Mouse (Mus musculus) liver, embryonic 14 days (tissue): ENCODE data around the gene Atp5d. TPM values are rescaled to one million over a fixed set of nuclear protein-coding genes. Genes with fewer than 3 reads are reported as not detected.

Experiments
- polyA plus RNA-seq: library from polyadenylated mRNA; depleted of rRNA; stranded (reverse); fragments of >200 nt; gene quantifications from 2 replicates; pipeline ENCODE4 v1.2.3, GENCODE M21; 2012; rRNA removed

Gene Atp5d
- 174 and 199 TPM in 2 replicates for polyA plus RNA-seq

DNA sequence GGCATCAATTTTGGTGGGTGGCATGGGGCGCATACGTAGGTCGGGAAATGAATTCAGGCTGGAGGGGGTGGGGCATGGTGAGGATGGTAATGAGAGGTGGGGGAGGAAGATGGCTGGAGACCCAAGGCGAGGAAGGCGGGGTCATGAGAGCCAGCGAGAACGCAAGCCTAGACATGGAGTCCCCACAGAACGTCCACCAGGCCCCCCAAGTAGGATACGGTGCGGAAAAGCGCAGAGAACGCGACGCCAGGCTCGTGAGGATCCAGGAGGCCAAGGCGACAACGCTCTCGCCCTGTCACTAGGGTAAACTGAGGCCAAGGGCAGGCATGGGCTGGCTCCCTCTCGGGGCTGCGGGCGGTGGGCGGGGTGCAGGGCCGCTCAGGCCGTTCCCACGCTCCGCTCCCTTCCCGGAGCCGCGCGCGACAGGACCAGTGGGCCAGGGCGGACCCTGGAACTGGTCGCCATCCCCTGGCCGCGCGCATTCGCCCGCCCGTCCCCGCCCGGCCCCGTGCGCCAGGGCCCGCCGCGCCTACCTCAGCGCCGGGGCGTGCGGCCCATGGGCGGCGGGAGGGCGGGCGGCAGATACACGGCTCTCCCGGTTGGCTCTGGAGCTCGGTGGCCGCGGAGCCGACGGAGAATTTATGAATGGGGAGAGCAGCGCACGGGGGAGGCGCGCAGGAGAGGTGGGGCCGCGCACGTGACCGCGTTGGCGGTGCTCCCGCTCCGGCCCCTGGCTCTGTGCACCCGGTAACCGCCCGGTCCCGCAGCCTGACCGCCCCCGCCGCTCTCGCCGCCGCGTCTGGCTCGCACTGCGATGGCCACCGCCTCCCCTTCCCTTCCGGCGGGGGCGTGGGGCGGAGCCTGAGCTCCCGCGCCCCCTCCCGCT is at the start of gene Atp5d:
Gene Atp5d, plus strand, starts transcription at position 80 of the 886 bp plus-strand sequence.

DNA sequence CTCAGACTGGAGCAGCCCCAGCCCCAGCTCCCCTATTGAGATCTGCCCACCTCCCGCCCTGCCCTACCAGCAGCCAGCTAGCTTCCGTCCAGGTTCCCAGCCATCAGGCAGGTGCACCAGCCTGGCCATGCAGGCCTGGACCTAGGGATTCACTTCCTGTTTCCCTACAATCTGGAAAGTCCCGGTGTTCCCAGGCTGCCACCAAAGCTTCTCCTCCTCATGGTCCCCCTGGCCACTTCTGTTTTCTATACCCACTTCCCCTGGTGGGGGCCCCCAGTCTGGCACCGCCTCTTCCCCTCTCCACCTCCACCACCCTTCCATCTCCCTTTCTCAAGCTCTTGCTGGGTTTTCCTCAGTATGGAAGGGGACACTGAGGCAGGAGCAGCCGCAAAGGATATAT is 33.0 kb upstream of the Atp5d start, which contains the start of gene Sbno2:
Gene Sbno2, minus strand, starts transcription at position 112 of the 400 bp plus-strand sequence.

DNA sequence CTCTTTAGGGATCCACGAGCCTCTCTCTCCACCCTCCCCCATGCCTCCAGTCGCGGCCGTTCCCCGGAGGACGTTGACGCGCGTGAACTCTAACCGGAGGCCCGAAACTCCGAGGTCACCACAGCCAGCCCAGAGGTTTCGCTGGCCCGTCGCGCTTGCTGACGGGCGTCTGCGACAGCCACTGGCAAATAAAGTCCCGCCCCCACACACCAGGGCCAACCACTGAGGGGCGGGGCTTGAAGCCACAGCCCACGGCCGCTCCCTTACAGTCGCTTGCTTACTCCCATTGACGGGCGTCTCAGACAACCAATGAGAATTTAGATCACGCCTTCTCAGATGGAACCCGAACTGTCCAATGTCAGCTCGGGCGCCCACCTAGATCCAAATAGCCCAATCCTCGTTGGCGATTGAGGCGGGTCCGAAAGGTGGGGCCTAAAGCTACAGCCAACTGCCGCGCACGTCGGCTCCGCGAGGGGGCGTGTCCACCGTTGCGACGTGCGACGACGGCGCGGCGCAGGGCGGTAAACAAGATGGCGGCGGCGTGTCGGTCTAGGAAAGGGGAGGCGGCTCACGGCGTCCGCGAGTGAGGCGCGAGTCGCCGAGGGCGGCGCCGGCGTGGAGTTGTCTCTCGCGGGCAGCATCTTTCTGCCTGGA is 23.0 kb upstream of the Atp5d start, which contains the start of gene Stk11:
Gene Stk11, plus strand, starts transcription at position 514 of the 654 bp plus-strand sequence.

DNA sequence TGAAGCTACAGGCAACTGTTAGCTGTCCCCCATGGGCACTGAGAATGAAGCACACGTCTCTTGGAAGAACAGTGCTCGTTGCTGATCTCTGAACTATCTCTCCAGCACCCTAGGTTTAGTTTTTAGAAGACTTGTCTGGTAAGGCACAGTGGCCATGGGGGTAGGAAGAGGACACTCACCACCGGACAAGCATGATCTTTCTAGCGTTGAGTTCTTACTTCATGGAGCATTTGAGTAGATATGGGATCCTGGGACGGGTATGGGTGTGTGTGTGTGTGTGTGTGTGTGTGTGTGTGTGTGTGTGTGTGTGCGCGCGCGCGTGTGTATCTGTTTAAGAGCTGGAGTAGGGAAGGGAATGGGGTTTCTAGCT is 2.2 kb downstream of the Atp5d start, which contains the start of gene Cbarp:
Gene Cbarp, minus strand, starts transcription at position 170 of the 370 bp plus-strand sequence.

DNA sequence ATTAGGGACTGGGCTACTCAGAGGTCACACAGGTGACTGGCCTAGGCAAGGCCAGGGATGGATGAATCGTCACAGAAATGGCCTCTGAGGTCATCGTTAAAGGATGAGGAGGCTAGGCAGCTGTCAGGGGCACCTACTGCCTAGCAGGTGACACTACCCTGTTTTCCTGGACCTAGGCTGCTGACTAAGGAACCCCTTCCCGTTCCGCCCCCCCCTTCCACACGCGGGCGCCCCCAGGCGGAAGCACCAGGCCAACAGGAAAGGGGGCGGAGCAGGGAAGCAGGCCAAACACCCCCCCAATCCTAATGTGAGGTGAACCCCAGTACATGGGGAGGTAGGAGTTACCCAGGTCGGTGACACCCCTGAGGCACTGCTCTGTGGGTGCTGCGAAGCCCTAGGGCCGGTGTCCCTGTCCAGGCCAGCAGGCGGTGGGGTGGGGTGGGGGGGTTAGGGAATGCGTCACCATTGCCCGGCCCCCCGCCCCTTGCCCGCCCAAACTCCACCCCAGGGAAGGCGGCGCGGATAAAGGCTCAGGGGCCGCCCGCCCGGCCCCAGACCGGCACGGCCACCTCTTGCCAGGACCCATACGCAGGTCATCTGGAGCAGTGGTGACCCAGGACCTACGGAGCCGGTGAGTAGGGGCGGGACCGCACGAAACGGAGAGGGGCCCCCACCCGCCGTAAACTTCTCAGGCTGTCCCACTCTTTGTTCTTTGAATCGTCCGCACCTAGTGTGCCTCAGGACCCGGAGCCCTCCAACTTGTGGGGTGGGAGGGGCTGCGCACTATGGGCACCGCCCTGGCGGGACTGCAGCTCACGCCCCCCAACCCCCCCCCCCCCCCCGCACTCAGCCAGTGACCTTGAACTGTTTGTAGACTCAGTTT is 9.5 kb downstream of the Atp5d start, which contains the start of gene Midn:
Gene Midn, plus strand, starts transcription at position 554 of the 883 bp plus-strand sequence.

DNA sequence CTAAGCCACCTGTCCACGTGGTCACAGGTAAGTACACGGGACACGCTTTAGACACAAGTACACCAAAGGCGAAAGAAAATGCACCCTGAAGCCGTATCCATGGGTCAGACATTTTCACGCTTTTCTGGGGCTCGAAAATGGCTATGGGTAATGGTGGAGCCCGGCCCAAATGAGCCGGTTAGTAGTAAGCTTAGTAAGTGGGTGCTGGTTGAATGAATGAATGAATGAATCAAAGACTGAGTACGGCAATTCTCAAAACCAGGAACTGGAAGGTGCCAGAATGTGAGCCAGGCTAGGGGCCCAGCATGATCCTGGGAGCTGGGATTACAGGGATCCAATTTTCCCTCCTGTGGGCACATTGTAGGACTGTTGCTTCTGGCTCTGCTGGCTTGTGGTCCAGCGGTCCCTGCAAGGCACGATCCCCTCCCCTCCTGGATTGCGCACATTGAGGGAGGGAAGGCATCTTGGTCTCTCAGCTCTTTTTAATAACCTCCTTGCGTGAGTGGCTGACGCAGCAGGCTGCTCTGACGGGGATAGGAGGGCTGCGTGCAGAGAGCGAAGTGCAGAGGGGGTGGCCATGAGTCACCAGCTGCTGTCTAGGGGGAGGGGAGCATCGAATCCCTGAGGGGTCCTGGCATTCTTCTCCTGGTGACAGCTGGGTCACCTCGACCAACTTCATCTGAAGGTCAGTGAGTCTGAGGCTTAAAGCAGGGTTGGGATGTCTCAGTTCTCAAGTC is 27.1 kb downstream of the Atp5d start, which contains the start of gene Cirbp:
Gene Cirbp, plus strand, starts transcription at position 594 of the 737 bp plus-strand sequence.

DNA sequence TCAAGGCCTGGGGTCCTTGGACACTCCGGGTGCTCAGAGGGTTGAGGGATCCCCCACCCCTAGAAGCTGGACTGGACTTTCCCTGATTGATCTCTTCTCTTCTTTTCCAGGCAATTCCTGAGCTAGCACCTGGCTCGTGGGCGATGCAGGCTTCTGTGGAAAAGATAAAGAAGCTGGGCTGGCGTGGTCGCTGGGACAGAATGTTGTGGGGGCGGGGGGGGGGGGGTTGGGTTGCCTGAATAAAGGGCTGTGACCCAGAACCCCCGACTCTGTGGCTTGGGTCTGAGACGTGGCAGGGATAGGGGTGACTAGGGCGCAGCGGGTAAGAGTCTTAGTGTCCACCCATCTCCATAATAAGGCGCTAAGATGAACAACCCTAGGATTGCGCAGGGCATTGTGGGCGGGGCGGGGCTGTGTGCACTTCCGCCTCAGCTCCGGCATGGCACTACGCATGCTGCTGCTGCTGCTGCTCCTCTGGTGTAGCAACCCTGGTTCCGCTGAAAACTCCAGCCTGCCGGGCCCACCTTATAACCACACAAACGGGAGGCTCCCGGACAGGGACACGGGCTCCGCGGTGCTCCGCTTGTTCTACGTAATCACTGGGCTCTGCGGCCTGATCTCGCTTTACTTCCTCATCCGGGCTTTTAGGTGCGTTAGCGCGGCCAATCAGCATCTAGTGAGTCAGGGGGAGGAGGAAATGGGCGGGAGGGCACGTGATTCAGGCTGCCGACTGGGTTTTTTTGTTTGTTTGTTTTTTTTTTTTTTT is 34.3 kb downstream of the Atp5d start, which contains the start of gene 1600002K03Rik:
Gene 1600002K03Rik, plus strand, starts transcription at position 418 of the 766 bp plus-strand sequence.

DNA sequence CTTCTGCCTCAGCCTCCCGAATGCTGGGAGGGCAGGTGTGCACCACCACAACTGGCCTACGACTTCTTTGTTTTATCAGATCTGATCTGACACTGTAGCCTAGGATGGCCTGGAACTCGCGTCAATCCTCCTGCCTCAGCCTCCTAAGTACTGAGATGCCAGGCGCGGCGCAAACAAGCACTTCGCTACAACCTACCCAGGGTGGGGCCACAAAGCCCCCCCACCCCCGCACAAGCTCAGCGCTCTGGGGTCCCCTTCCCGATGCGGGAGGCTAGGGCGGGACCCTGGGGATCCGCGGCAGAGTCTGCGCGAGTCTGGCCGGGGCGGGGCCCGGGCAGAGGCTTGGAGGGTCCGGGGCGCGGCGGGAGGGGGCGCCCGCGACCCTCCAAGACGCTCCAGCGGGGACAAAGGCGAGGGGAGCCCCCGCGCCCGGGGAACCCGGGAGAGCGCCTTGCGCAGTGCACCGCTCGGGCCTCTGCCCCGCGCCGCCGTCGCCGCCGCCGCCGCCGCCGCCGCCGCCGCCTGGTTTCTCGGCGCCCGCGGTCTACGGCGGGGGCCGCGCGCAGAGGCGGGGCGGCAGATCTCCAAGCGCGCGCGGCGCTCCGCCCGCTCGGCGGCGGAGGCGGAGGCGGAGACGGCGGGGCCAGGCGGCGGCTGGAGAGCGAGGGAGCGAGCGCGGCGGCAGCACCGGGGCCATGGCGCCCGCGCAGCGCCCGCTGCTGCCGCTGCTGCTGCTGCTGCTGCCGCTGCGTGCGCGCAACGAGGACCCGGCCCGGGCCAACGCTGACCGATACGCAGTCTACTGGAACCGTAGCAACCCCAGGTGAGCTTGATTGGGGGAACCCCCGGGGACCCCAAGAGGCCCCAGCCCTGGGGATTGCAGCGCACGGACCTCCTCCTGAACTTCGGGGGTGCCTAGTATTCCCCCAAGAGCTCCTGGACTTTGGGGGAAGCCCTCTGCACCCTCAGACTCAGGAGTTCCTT is 40.9 kb downstream of the Atp5d start, which contains the start of gene Efna2:
Gene Efna2, plus strand, starts transcription at position 415 of the 984 bp plus-strand sequence.

Other genes starting within 250 kb of the Atp5d start
- gene Cfd, start 247.8 kb upstream of the Atp5d start, polyA plus RNA-seq, result 0.03 TPM in 1 of 2 replicates, not detected in the other
- gene Med16, start 229.7 kb upstream of the Atp5d start, polyA plus RNA-seq, result 11.7 and 12.4 TPM in 2 replicates
- gene Gm26602, start 227.8 kb upstream of the Atp5d start, polyA plus RNA-seq, result not detected in 2 replicates
- 0.23 and 0.24 TPM in 2 replicates for gene Kiss1r, start 221.7 kb upstream of the Atp5d start, polyA plus RNA-seq
- 28.2 and 33.7 TPM in 2 replicates for gene R3hdm4, start 217.4 kb upstream of the Atp5d start, polyA plus RNA-seq
- gene Arid3a, start 211.6 kb upstream of the Atp5d start, polyA plus RNA-seq, result 4.7 and 5.8 TPM in 2 replicates
- gene Wdr18, start 178.5 kb upstream of the Atp5d start, polyA plus RNA-seq, result 22.7 and 23.6 TPM in 2 replicates
- gene Grin3b, start 167.9 kb upstream of the Atp5d start, polyA plus RNA-seq, result 0.02 and 0.05 TPM in 2 replicates
- gene Tmem259, start 154.3 kb upstream of the Atp5d start, polyA plus RNA-seq, result 49.9 and 57.6 TPM in 2 replicates
- 13.6 and 16.7 TPM in 2 replicates for gene Cnn2, start 150.0 kb upstream of the Atp5d start, polyA plus RNA-seq
- gene Abca7, start 142.1 kb upstream of the Atp5d start, polyA plus RNA-seq, result 8.8 and 11.5 TPM in 2 replicates
- 17.5 and 19.8 TPM in 2 replicates for gene Arhgap45, start 122.0 kb upstream of the Atp5d start, polyA plus RNA-seq
- 118 and 119 TPM in 2 replicates for gene Polr2e, start 98.8 kb upstream of the Atp5d start, polyA plus RNA-seq
- 378 and 411 TPM in 2 replicates for gene Gpx4, start 91.5 kb upstream of the Atp5d start, polyA plus RNA-seq
- gene Sbno2, start 33.1 kb upstream of the Atp5d start, polyA plus RNA-seq, result 8.9 and 9.8 TPM in 2 replicates
- 88.1 and 91.3 TPM in 2 replicates for gene Stk11, start 22.8 kb upstream of the Atp5d start, polyA plus RNA-seq
- gene Cbarp, start 2.2 kb downstream of the Atp5d start, polyA plus RNA-seq, result 1.4 and 1.8 TPM in 2 replicates
- gene Midn, start 9.6 kb downstream of the Atp5d start, polyA plus RNA-seq, result 8.2 and 9.9 TPM in 2 replicates
- gene Cirbp, start 27.4 kb downstream of the Atp5d start, polyA plus RNA-seq, result 19.1 and 20.7 TPM in 2 replicates
- gene 1600002K03Rik, start 34.3 kb downstream of the Atp5d start, polyA plus RNA-seq, result 8.6 TPM in 2 replicates
- 0.37 and 0.46 TPM in 2 replicates for gene Efna2, start 40.9 kb downstream of the Atp5d start, polyA plus RNA-seq
- 18.1 and 18.9 TPM in 2 replicates for gene Mum1, start 87.8 kb downstream of the Atp5d start, polyA plus RNA-seq
- gene Ndufs7, start 110.5 kb downstream of the Atp5d start, polyA plus RNA-seq, result 170 and 176 TPM in 2 replicates
- gene Gamt, start 122.4 kb downstream of the Atp5d start, polyA plus RNA-seq, result 31.8 and 38.8 TPM in 2 replicates
- 77.1 and 86.4 TPM in 2 replicates for gene Dazap1, start 122.9 kb downstream of the Atp5d start, polyA plus RNA-seq
- gene Rps15, start 153.8 kb downstream of the Atp5d start, polyA plus RNA-seq, result 2,101 and 2,143 TPM in 2 replicates
- gene Apc2, start 157.3 kb downstream of the Atp5d start, polyA plus RNA-seq, result 0.02 and 0.09 TPM in 2 replicates
- gene 2310011J03Rik, start 181.9 kb downstream of the Atp5d start, polyA plus RNA-seq, result 22.5 and 25.2 TPM in 2 replicates
- gene Pcsk4, start 190.9 kb downstream of the Atp5d start, polyA plus RNA-seq, result 5.6 and 6.8 TPM in 2 replicates
- gene Reep6, start 191.3 kb downstream of the Atp5d start, polyA plus RNA-seq, result 18.7 and 23.4 TPM in 2 replicates
- gene Adamtsl5, start 209.8 kb downstream of the Atp5d start, polyA plus RNA-seq, result 1.6 and 1.7 TPM in 2 replicates
- 0.13 and 0.15 TPM in 2 replicates for gene Plk5, start 217.8 kb downstream of the Atp5d start, polyA plus RNA-seq
- 3.0 and 3.5 TPM in 2 replicates for gene Mex3d, start 249.0 kb downstream of the Atp5d start, polyA plus RNA-seq